Mouse (Mus musculus): ENCODE measurements around the gene Gsto2.
"Not testable (repeated sequence)": the region's sequence is repeated elsewhere in the genome, so short reads cannot be mapped to it uniquely, and the experiment has no call there.

Gene Gsto2

DNA sequence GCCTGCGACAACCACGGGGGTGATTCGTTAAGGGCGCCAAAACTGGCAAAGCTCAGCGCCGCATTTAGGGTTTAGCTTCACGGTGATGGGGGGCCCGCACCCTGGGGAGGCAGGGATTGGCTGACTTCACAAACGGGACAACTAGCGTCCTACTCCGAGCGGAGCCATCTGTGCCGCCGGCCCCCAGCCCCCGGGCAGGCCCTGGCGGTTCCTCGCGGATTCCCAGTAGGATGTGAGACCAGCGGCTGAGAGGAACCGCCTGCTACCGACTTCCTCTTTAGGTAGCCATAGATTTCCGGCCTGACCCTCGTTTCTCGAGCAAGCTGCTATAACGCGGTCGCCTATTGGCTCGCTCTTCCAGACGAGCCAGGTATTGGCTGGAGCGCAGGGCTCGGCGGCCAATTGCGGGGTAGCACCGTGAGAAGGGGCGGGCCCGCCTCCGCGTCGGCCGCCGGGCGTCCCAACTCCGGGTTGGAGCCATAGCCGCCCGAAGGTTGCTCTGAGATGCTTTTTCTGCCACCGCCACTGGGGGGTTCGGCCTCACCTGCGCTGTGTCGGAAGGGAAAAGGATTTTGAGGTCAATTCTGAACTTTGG lies at the start of gene Gsto2:
Gsto2 (plus strand) TSS at position 182 of the 595 bp plus-strand sequence.
- DNase-seq (ENCODE audit: low read depth, low spot score), result peak; percentile 93

DNA sequence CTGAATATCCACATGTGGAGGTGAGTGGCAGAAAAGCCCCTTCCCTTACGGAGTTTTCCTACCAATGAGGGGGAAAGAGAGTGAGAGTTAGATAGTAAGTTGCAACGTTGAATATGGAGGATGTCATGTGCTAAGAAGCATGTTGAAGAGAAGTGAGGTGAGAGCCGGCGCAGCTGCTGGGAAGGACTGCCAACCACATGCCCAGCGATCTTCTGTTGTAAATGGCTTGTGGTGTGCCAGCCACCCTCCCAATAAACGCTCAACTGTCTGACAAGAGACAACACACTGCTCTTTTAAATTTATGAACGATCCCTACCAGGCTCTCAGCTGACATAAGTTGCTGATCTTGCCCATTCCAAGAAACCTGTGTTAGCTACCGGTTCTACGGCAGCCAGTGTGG lies 47.6 kb upstream of the Gsto2 start:
- no peak for DNase-seq (ENCODE audit: low read depth, low spot score)

DNA sequence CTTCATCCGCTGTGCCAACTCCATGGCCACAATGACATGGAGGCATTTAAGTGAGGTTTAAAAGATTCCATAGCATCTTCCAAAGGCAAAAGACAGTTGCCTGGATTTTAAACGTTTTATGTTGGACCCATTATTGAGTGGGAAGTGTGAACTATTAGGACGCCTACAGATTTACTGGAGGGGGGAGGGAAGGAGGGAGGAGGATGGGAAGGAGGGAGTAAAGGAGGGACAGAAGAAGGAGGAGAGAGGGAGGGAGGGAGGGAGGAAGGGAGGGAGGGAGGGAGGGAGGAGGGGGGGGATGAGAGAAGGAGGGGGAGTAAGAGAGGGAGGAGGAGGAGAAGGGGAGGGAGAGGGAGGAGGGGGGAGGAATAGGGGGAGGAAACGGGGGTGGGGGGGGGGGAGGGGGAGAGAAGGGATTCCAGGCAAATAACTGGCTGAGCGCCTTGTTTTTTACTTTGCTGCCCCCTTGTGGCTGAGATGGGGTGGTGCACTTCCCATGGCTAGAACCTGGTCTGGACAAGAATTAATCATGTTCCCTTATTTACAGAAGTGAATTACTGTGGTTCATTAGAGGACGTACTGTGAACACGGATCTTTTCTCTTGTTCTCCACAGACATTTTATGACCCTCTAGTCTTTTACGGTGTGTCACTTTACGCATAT lies 44.4 kb upstream of the Gsto2 start:
- no peak for DNase-seq (ENCODE audit: low read depth, low spot score)

- no peak for DNase-seq (ENCODE audit: low read depth, low spot score)
Observed at GRCm38 (mm10) chr19:47821494-47821872, 43.9 kb upstream of the Gsto2 start.

DNA sequence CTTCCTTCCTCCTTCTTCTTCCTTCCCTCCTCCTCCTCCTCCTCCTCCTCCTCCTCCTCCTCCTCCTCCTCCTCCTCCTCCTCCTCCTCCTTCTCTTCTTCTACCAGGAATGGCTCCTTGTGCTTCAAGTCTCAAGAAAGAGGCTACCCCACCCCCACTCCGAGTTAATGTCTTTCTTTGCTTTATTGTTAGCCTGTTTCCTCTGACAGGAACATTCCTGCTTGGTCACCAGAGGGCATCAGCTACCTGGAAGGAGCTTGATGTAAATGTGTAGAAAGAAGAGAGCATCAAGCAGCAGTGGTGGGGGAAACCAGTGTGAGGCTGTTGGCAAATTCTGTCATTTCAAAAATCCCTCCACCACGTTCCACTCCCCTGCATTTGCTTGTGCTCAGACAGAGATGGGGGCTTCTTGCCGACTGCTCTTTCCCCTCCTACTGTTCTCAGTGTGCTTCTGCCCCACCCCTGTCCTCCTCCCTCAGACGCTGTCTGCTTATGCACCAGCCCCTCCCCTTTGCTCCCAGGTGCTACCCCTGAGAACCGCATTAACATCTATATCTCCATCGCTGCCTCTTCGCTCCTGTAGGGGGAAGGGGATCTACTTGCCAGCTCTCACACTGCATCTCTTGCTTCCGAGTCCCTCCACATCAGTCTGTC lies 43.1 kb upstream of the Gsto2 start:
- no peak for DNase-seq (ENCODE audit: low read depth, low spot score)

DNA sequence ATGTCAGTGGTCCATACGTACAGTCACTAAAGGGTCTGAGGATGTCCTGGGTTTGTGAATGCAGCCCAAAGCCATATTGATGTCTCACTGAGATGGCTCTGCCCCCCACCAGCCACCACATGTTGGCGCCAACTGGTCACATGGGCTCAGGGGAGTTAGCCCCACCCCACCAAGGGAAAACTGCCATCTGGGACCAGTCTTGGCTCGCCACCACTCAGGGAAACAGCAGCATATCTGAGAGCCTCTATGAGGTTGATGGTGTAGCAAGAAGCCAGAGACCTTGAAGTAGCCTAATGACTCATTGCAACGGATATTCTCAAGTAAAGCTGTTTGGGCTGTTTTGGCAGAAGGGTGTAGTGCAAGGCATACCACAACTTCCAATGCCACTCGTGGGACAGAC lies 41.3 kb upstream of the Gsto2 start:
- no peak for DNase-seq (ENCODE audit: low read depth, low spot score)

DNA sequence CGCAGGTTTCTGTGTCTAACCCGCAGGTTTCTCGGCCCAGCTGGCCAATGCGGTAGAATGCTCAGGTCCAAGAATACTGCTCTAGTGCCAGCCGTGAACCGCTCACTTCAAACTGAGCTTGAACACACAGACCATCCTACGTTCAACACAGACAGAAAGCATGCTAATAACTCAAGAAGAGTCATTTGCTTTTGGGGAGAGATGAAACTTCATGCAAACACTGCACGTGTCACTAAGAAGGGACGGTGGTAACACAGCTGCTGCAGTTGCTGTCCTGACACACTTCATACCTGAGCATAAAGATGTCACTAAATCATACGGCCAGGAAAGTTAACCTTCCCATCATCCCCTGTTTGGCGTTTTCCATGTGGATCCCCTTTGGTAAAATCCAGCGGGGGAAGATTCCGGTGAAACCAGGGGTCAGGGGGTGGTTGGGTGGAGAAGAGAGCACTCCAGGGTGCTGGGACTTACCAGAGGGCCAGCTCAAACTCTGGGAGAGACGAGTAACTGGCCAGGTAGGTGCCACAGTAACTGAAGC lies 35.4 kb upstream of the Gsto2 start:
- no peak for DNase-seq (ENCODE audit: low read depth, low spot score)

DNA sequence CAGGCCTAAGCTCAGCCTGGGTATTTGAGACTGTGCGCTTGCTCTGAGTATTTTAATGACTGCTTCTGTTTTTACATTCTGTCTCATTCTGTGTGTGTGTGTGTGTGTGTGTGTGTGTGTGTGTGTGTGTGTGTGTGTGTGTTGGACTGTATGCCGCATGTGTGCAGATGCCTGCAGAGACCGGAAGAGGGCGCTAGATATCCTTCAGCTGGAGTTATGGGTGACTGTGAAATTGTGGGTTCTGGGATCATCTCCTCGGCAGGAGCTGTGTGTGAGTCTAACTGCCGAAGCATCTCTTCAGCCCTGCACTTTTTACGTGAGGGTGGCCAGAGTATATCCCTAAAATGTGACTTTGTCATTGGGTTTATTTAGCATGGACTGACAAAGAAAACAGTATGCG lies 34.2 kb upstream of the Gsto2 start:
- DNase-seq (ENCODE audit: low read depth, low spot score), result no peak

GRCm38 (mm10) chr19:47832316-47832715 lies 33.0 kb upstream of the Gsto2 start:
- no peak for DNase-seq (ENCODE audit: low read depth, low spot score)

DNA sequence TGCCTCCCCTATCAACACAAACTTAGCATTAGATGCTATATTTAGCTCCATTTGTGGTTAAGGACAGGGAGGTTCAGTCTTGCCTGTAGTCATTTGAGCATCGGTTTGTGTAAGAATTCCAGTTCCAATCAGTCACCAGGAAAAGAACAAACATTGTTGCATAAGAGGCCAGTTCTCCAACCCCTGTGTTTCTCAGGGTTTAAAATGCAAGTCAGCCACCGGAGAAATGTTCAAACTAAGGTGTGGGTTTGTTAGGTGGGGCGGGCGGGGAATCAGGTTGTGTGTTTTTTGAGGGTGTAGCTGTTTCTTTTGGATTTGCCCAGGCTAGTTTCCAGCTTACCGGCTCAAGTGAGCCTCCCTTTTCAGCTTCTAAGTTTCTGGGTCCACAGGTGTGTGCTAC lies 30.7 kb upstream of the Gsto2 start:
- no peak for DNase-seq (ENCODE audit: low read depth, low spot score)

- no peak for DNase-seq (ENCODE audit: low read depth, low spot score)
Observed at GRCm38 (mm10) chr19:47835776-47836175, 29.6 kb upstream of the Gsto2 start.

DNA sequence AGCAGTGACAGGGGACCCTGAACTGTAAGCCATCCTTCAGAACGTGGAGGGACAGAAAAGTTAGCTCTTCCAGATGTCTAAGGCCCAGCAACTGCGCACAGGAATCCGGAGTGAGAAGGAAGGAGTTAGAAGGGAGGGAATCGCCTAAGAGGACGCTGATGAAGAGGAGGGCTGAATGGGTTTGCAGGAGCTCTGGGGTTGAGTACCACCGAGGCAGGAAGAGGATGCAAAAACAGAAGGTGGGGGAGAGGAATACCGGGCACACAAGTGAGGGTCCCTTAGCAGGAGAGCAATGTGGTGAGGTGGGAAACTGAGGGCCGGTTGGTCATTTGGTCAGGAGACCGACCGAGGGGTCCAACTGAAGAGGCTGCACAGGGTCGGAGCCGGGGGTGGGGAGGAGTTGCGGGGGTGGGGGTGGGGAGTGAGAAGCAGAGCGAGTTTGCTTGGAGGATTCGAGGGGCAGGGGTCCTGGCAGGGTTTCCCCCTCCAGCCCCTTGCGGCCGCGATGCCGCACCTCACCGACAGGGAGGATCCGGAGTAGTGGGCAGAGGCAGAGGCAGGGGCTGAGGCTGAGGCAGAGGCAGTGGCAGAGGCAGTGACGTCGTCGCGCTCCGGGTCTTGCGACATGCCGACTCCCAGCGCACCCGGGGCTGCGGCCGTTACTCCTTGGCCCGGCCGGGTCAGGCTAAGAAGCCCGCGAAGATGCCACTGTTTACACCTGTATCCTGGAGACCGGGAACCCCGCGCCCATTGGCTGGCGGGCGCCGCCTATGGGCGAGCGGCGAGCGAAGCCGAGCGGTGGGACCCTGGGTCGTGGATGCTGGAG lies 28.4 kb upstream of the Gsto2 start:
- no peak for DNase-seq (ENCODE audit: low read depth, low spot score)

DNA sequence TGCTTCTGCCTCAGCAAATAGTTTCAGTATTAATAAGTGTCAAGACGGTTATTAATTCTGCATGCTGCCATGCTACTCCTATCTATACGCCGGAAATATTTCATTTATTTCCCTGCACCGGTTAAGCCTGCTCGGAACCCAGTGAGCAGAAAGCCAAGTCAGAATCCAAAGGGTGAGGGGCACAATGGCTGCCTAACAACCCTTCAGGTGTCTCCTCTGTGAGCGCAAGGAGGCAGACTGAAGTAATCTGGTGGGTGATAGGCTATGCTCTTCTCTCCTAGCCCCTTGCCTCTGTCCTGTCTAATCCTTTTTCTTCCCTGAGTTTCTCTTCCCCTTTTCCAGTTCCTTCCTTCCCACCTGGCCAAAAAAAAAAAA lies 27.8 kb upstream of the Gsto2 start:
- DNase-seq (ENCODE audit: low read depth, low spot score), result no peak

DNA sequence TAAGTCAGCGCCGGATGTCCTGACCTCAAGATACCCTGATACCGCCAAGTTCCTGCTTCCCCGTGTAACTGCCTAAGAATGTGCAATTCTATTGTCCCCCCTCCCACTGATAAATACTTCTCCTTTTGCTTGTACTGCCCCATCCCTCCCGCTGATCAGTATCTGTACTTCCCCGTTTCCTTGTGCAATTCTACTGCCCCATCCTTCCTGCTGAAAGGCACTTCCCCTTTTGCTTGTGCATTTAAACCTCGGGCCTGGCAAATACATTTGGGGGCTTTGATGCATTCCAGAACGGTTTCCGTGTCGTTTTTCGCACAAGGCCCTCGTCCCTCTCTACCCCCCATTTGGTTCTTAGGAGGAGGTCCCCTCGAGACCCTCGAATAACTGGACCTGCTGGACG lies 24.1 kb upstream of the Gsto2 start:
- not testable (repeated sequence) for DNase-seq (ENCODE audit: low read depth, low spot score)

- DNase-seq (ENCODE audit: low read depth, low spot score), result no peak
Observed at GRCm38 (mm10) chr19:47849735-47850134, 15.6 kb upstream of the Gsto2 start.

- DNase-seq (ENCODE audit: low read depth, low spot score), result not testable (repeated sequence)
Observed at GRCm38 (mm10) chr19:47852131-47852530, 13.2 kb upstream of the Gsto2 start.

DNA sequence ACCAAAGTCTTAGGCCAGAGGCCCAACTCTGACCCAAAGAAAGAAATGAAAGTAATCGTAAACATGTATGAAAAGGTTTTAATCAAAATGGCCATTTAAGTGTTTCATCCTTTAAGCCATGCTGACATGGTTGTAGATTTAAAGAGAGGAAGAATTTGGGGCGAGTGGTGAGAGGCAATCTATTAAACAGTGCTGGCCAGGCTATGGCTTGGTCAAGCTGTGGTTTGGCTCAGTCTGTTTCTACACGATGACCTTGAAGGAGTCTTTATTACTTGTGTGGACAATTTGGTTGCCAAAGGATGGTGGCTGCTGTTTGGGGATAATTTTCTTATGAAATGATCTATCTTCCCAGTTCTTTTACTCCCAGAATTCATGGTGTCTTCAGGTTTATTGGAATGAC lies 12.3 kb upstream of the Gsto2 start:
- no peak for DNase-seq (ENCODE audit: low read depth, low spot score)

DNA sequence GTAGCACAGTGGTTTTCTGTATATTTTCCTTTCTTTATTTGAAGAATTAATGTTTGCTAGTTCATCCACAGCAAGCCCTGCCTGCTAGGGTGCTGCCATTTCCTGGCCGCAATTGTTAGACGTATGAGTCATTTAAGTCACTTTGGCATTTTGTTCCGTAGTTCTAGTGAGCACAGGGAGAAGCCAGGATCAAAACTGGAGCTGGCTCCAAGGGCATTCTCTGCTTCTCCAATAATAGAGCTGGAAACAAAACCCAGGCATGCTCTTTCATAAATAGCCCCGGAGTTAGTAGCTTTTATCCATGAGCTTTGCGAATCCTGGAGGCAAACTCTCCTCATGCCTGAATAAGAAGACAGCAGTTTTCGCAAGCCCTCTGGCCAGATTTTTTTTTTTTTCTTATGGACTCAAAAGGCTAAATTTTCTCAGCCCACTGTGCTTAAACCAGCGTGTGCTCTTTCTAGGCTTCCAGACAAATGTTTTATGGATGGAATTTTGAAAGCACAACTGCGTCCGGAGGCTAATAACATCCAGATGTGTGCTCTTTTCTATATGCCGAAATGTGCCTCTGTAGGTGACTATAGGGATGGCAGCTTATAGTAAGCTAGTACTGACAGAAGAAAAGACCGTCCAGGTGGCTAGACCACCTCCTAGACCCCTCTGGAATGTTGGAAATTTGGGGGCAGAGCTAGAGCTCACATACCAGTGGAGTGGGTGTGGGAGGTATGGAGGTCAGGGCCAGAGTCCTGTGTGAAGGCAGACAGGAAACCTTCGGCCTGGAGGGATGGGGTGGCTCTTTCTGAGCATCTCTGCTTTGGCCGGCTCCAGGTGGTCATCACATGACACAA lies 11.2 kb upstream of the Gsto2 start:
- no peak for DNase-seq (ENCODE audit: low read depth, low spot score)

DNA sequence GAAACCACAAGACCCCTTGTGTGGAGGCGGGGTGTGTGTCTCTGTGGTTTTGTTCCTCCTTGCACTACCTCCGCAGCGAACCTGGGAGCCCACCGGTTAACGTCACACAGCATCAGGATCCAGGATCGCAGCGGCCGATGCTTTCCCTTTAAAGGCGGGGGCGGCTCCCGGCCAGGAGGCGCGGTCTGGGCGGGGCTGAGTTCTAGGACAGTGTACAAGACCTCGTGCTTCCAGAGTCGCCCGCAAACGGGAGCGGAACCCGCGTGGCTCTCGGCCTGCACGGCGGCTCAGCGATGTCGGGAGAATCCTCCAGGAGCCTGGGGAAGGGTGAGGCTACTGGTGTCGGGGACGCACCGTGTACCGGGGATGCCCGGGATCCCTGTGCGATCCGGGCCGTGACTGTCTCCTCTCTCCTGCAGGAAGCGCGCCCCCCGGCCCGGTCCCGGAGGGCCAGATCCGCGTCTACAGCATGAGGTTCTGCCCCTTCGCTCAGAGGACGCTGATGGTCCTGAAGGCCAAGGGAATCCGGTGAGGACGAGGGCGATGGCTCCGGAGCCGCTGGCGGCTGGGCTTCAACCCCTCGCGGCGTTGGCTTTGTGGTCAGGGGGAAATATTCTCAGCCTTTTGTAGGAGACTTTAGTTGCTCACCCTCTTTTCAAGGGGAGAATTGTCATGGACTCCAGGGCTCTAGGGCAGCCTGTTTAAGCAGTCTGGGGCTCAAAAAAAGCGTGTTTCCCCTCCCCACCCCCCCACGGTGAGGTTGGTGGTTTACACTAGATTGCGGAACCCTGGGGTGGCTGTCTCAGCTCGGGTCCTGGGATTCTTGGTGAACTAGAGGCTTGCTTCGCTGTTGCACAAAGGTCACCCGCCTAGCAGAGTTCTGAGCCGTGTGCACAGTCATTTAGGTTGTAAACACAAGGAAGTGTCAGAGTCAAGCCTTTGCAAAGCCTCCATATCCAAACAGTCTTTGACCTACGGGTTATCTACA lies 10.2 kb upstream of the Gsto2 start, which contains the start of gene Gsto1:
Gsto1 (plus strand) TSS at position 175 of the 988 bp plus-strand sequence.
- DNase-seq (ENCODE audit: low read depth, low spot score), result no peak
